Mouse (Mus musculus): ENCODE data around the gene Kif18a. TPM values are rescaled to one million over a fixed set of nuclear protein-coding genes. Genes with fewer than 3 reads are reported as not detected.

Gene Kif18a
- total RNA-seq (2023): 18.7 to 22.4 TPM (median 20.4 TPM) in 4 replicates

DNA sequence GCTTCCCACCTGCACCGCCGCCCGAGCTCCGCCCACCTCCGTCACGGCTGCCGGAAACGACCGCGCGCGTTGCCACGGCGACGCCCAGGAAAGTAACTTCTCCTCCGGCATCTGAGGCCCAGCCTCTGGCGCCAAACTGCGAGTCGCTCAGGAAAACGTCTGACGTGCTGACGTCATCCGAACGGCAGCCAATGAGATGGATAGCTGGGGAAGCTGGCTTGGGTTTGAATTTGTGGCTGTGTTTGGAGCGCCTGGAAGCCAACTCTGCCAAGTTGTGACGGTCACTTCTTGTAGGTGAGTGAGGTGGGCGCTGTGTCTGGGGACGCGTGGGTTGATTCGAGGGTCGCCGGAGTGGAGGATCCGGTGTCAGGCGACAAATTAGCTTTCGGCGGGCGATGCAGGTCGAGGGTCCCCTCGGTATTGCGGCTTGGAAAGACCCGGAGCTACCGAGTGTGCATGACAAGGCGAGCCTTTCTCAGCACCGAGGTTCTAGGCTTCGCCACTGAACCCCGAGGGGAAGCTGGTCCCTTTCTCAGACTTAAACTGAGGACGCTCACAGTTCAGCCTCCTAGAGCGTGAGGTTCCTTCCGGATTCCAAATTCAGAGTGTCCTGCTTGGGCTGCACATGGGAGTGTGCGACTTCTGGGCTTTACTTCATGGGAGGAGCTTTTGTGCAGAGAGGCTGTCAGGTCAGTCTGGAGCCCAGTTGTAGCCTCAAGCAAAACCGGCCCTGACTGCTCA, at the start of gene Kif18a, which contains the start of gene Mettl15:
Gene Kif18a (plus strand): TSS at position 139 of the 741 bp plus-strand sequence.
Gene Mettl15 (minus strand): TSS at position 149 of the 741 bp plus-strand sequence.

Other genes starting within 250 kb of the Kif18a start
- 6.0 to 8.6 TPM (median 6.9 TPM) in 4 replicates for gene Mettl15, start within 50 bp of the Kif18a start, total RNA-seq (2023)

Data from B cell, adult 62 days (primary cell).